Mouse (Mus musculus) testis, adult 2 months (tissue): ENCODE measurements around the gene Lgr4.

Source experiments
- CTCF ChIP-seq: fragments of 200-500 bp; IDR thresholded peaks from 2 replicates; pipeline ENCODE4 v1.5.1; 2012; ENCODE audit warnings: low read depth, mild to moderate bottlenecking, inconsistent platforms, low read length, moderate library complexity; ENCODE audit not compliant: control insufficient read depth, insufficient read depth, insufficient replicate concordance
- POLR2A ChIP-seq: fragments of 200-500 bp; IDR thresholded peaks from 2 replicates; pipeline ENCODE4 v1.6.1; 2012; ENCODE audit warnings: low read depth, mild to moderate bottlenecking, inconsistent platforms, low read length, moderate library complexity; ENCODE audit not compliant: control insufficient read depth

DNA sequence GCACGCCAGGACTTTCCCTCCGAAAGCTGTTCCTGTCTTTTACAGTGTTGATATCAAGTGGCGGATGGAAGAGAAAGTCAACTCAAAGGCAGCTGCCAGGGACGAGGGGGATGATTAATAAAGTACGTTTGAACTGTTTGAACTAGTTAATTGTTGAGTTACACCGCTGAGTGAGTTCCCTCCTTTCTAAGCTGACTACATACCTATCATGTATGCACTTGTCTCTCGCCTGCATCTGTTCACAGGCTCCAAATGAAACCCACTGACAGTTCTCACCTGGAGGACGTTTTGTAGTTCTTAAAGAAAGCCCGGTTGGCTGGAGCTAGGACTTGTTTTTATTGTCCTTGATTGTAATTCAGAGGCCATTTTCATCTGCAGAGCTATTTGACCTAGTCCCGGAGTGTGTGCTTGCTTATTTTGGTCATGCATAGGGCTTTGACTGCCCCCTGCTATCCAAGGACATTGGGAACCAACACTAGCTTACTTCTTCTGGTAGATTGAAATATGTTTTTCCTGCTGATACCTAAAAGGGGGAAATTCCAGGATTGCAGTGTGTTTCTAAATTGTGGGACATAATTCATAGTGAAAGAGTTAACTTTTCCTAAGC, 52.6 kb downstream of the Lgr4 start:
- TF ChIP-seq POLR2A (no peak), CTCF (no peak)
